Mouse (Mus musculus): ENCODE measurements around the gene Dab1. TPM values are rescaled to one million over a fixed set of nuclear protein-coding genes. Genes with fewer than 3 reads are reported as not detected.

Dab1 gene
- total RNA-seq, 2 experiments from 2014 or later = 0.16 TPM; not detected in 1

GRCm38 (mm10) chr4:104269422-104270172, 650.4 kb downstream of the Dab1 start:
- DNase-seq = no peak

GRCm38 (mm10) chr4:104270173-104270557, 651.0 kb downstream of the Dab1 start:
- DNase-seq = no peak

GRCm38 (mm10) chr4:104275260-104275659, 656.1 kb downstream of the Dab1 start:
- DNase-seq = no peak

GRCm38 (mm10) chr4:104276916-104277315, 657.8 kb downstream of the Dab1 start:
- DNase-seq = no peak

- no peak for DNase-seq
Observed at GRCm38 (mm10) chr4:104281518-104281917, 662.4 kb downstream of the Dab1 start.

- DNase-seq = no peak
Observed at GRCm38 (mm10) chr4:104283906-104284305, 664.7 kb downstream of the Dab1 start.

- no peak for DNase-seq
Observed at GRCm38 (mm10) chr4:104288401-104288800, 669.2 kb downstream of the Dab1 start.

DNA sequence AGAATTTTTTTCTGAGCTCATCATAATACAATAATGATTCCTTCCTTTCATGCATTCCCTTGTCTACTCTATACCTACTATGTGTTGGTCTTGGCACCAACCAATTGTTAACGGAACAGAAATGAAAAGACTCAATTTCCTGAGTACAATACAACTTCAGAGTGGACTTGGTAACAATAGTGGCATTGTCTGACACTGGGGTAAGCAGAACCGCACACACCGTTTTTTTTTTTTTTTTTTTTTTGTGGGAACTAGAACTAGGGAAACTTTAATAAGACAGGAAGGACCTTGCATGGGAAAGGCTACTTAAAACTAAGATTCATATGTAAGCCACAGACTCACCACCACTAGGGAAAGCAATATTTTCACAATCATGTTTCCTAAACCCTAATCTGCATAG, 682.6 kb downstream of the Dab1 start:
- DNase-seq = no peak

GRCm38 (mm10) chr4:104302996-104303652, 684.0 kb downstream of the Dab1 start:
- DNase-seq = no peak

DNA sequence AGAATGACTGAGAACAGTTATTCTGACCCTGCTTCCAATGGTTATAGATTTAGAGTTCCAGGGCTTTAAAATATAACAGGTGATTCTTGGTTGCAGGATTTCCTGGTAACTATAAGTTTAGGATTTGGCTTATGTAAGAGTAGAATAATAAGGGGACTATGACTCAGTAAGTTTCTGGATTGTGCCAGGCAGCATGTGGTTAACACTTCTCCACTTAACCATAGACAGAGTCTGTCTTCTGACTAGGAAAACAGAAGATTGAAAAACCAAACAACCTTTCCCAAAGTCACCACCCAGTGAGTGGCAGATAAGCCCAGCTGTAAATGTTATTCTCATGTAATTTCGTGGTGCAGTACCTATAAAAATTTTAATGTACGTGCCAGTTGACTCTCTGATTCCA, 688.6 kb downstream of the Dab1 start:
- no peak for DNase-seq

GRCm38 (mm10) chr4:104326221-104326620, 707.1 kb downstream of the Dab1 start:
- no peak for DNase-seq

GRCm38 (mm10) chr4:104331896-104332295, 712.7 kb downstream of the Dab1 start:
- DNase-seq = no peak

DNA sequence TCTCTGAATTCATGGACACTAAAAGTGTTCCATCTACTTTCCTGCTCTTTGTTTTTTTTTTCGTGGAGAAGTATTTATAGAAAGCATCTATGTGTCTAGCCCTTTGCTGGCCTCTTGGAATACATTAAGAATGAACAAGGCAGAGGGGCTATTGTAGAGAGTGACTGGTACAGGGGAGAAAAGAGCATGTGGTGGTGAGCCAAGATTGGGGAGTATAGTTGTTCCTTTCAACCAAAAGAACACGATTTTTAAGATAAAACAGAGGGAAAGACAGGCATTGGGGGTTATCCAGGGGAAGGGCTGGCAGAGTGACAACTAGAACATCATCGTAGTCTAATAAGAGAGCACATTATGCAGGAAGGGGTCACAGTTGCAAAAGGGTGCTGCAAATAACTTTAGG, 713.2 kb downstream of the Dab1 start:
- no peak for DNase-seq

GRCm38 (mm10) chr4:104337279-104337678, 718.1 kb downstream of the Dab1 start:
- no peak for DNase-seq

DNA sequence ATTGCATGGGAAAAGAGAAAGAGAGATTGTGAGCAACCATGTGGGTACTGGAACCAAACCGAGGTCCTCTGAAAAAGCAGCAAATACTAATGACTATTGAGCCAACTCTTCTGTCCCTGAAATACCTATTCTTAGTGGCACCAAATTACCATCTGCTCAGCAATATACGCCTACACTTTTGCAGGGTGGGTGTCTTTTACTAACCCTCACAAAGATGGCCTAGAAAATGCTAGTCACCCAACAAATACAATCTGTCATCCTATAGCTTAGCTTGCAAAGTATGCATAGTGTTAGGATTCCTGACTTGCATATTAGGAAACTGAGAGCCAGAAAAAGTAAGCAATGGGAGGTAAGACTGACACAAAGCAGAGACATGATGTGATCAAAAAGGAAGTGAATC, 719.2 kb downstream of the Dab1 start:
- DNase-seq = no peak

- no peak for DNase-seq
Observed at GRCm38 (mm10) chr4:104361345-104361744, 742.2 kb downstream of the Dab1 start.

GRCm38 (mm10) chr4:104366491-104366890, 747.3 kb downstream of the Dab1 start:
- DNase-seq = no peak

DNA sequence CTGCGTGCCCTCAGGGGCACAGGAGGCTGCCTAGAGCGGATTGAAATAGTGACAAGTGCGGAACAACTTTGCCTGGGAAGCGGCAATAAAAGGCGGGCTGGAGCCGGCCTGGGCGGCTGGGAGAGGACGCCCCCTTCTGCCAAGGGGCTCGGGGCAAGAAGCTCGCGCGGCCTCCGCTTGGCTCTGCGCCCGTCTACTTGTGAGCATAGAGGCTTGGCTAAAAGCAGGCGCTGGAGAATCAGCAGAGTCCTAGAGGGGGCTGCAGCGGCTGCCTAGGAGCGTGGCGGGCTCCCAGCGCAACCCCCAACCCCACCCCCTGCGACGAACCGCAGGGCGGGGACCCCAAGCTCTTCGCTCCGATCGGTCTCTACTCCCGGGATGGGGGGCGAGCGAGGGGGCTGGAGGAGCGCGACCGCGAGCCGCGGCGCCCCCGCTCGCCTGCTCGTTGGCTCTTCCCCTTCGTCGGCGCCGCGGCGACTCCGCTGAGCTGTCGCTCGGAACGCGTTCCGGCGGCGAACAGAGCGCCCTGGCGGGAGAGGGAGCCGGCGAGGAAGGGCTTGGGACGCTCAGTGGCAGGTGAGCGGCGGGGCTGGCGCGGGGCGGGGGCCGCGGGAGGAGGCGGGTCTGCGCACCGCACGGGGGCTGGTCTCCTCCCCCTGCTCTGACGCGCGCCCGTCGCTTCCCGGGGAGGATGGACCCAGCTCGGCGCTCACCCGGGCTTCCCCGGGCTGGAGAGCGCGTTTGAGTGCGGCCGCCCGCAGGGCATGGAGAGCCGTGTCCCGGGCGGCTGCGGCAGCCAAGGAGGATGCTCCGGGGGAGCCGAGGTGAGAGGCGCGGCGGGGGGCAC, 748.0 kb downstream of the Dab1 start:
- DNase-seq = no peak

DNA sequence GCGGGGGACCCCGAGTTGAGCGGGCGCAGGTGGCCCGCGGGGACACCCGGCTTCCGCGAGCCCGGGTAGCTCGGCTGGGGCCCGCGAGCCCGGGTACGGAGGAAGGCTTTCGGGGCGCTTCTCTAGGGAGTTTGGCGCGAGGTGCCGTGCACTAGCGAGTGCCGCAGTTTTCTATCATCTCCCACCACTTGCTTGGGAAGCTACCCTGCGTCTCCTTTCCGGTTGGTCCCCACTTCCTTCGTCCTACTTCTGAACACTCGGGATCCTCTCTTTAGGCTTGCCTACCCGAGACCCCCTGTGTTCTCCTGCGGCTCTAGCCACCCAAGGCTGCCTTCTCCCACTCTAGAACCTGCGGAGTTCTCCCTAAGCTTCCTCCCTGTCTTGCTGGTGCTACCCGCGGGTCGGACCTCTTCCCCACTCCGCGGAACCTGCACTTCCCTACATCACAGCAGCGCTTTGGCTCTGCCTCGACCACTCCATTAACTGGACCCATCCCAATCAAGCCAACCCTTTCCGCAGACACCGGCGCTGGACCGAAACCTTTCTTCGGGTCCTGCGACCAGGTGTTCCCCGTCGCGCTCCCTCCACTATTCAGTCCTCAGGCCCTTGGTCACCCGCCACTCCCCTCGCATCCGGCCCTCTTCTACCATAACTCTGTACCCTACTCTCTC, 748.7 kb downstream of the Dab1 start:
- no peak for DNase-seq

GRCm38 (mm10) chr4:104368561-104369021, 749.4 kb downstream of the Dab1 start:
- DNase-seq = no peak

GRCm38 (mm10) chr4:104369091-104369490, 749.9 kb downstream of the Dab1 start:
- no peak for DNase-seq

- DNase-seq = no peak
Observed at GRCm38 (mm10) chr4:104371136-104371535, 752.0 kb downstream of the Dab1 start.

Data from gastrocnemius, postnatal 25 days (tissue).